Mouse (Mus musculus): Measurements from ENCODE around the gene Pcca.

GRCm38 (mm10) chr14:122489686-122490414 is 44.3 kb upstream of the Pcca start:
- TF ChIP-seq POLR2A (IDR thresholded peaks at IDR 0.05; ENCODE audit: extremely low read depth, insufficient read depth, low read length): no peak
- no peak for TF ChIP-seq CTCF (IDR thresholded peaks at IDR 0.05; ENCODE audit: low read depth, low read length)
